Mouse (Mus musculus) spleen, postnatal 14 days (tissue): ENCODE results near the gene Creb3l2.

Experiments used
- DNase-seq, 2 experiments: peaks; one replicate each; pipeline ENCODE4 v3.0.0; 2021 to 2022; ENCODE audit warnings: low spot score in 2 of 2

Creb3l2 gene

DNA sequence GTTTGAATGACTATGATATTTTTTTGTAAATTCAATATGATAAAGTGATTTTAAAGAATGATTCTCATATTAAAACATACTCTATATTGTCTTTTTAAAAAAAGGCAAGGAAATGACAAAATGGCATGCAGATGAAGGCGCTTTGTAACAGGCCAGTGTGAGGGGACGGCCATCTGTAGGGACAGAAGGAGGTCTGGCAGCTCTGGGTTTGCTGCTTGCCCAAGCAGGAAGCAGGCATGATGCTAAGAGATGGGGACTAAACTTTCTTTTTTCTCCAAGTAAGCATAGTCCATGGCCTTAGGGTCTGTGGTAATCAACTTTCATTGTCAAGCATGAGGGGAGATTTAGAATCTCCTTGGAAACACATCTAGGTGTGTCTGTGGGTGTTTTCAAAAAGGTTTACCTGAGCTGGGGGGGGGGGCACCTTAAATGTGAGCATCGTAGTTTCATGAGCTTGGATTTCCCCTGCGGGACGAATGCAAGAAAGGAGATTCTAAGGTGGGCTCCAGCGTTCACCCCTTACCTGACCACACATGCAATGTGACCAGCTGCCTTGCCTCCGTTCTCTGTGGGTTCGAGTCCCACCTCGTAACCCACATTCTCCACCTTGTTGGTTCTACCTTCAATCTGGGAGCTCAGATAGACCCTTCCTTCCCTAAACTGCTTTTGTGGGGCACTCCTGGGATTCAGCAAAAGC is 115.9 kb downstream of the Creb3l2 start:
- DNase-seq = no peak

DNA sequence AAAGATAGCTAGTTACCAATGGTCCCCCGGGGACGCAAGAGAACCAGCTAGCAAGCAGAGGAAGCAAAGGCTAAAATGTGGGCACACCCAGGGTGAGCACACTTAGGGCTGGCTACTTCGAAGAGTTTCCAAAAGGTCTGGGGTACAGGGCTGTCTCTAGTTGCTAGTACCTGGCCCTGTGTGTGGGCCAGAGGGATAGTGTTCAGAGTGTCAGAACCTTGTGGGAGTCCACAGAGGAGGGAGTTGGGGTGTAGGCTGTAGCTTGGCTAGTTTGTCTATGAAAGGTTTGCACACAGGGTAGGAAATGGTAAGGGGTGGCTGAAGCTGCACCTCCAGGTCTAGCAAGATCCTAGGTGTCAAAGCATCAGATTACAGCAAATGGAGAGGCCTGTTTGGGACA is 116.9 kb downstream of the Creb3l2 start:
- DNase-seq = no peak

DNA sequence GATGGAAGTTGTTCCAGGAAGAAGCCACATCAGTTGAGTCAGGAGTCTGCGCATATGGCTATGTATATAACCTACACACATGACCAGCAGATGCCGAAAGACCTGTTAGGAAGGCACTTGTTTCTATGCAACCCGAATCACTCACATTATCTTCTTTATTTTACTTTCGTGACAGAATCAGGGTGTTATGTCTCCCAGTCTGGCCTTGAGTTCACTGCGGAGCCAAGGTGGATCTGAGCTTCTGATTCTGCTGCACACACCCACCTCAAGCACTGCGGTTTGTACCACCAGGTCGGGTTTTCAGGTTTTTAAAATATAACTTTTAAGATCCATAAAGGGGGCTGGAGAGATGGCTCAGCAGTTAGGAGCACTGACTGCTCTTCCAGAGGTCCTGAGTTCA is 119.3 kb downstream of the Creb3l2 start:
- DNase-seq = no peak

GRCm38 (mm10) chr6:37322088-37322487 is 119.9 kb downstream of the Creb3l2 start:
- no peak for DNase-seq

DNA sequence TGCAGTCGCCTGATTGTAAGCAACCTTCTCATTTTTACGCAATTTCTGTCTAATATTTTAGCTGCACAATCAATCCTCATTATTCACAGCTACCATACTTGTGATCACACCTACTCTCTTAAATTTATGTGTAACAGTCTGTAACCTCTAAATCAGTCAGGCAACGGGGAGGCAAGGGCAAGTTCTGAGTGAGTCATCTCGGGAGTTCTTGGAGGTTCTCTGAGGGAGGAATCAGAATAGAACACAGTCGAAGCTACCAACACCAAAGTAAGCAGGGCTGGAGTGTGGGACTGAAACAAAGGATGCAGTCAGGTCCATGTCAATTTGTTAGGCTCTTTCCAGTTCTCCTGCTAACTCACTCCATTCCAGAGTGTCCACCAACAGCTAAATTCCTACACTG is 124.0 kb downstream of the Creb3l2 start:
- no peak for DNase-seq

- no peak for DNase-seq
Observed at GRCm38 (mm10) chr6:37315440-37315839, 126.5 kb downstream of the Creb3l2 start.

GRCm38 (mm10) chr6:37310601-37311000 is 131.3 kb downstream of the Creb3l2 start:
- DNase-seq = no peak

- DNase-seq = no peak
Observed at GRCm38 (mm10) chr6:37306616-37307015, 135.3 kb downstream of the Creb3l2 start.

DNA sequence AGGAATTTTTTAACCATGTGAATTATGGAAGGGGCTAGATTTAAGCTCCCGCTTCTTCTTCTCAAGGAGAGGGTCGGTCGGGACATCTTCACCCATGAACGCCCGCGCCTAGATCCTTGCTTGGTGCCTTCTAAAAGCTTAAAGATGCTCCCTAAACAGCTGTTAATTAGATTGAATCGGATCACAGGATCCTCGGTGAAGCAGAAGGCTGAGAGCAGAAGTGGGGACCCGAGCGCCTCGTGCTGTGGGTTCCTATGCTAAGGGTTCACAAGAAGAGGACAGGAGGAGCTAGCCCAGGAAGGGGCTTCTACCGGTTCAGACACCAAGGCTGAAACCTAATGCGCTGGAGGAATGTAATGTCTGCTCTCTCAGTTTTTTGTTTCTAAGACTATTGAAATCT is 141.5 kb downstream of the Creb3l2 start:
- DNase-seq = no peak

- DNase-seq = no peak
Observed at GRCm38 (mm10) chr6:37299562-37300390, 142.2 kb downstream of the Creb3l2 start, which contains the start of gene Dgki. Dgki (minus strand) TSS chr6:37300184.

- DNase-seq = no peak
Observed at GRCm38 (mm10) chr6:37298982-37299381, 143.0 kb downstream of the Creb3l2 start.

- no peak for DNase-seq
Observed at GRCm38 (mm10) chr6:37297744-37298482, 144.0 kb downstream of the Creb3l2 start.

DNA sequence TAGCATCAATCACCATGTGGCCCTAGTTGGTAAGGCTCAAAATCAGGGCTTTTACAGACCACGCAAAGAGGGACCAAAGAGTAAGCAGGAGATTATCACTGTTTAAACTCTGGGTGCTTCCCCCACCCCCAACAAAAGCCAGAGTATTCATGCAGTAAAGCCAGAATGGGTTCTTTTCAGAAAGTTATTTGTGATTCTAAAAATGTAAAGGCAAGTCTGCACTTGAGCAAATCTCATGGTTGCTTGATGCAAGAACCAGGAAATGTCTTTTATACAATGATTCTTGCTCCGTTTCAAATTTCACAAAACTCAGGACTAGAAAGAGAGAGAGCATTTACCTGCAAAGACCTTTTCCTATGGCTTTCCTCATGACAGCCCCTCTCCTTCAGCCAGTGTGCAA is 149.9 kb downstream of the Creb3l2 start:
- DNase-seq = no peak

GRCm38 (mm10) chr6:37291171-37291570 is 150.8 kb downstream of the Creb3l2 start:
- no peak for DNase-seq

DNA sequence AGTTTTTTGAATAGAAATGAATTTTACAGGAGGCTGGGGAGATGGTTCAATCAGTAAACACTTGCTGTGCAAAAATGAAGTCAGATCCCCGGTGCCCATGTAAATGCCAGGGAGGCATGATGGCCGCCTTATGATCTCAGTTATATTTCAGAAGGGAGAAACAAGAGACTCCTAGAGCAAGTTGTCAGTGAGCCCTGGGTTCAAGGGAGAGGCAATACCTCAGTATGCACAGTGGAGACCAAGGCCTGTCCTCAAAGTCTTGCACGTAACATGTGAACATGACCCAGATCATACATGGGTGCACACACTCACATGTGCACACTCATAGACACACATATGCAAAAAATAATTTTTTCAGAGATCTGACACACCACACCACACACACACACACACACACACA is 151.3 kb downstream of the Creb3l2 start:
- no peak for DNase-seq

DNA sequence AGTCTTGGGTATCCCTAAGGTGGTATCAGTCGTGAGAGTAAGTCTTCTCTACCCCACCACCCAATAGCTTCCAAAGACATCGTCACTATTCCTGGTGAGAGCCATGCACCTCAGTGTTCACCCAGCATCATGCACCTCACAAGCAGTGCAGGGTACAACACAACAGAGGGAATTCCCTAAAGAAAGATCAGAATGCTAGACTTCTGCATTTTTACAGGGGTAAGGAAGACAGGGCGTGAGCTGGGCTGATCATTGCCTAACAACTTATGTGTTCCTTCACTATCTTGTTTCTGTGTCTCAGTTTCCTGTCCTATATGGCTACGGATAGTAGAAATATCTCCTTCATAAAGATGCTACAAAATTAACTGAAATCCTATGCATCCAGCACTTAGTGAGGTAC is 155.8 kb downstream of the Creb3l2 start:
- no peak for DNase-seq

DNA sequence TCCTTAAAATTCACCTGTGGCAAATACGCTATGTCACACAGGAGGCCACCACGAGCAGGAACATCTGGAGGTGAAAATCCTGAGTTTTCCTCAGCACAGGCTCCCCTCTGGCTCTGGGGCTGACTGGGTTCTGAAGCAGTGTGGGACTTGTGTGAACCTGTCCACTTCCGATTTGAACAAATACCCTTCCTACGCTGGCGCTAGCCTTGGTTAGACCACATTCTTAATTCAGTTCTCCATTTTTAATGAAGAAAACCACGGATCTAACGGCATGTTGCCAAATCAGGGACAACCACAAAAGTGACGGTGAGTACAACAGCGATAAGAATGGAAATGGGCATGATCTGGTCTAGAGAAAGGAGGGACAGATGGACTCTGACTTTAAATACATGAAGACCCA is 157.1 kb downstream of the Creb3l2 start:
- DNase-seq = no peak

DNA sequence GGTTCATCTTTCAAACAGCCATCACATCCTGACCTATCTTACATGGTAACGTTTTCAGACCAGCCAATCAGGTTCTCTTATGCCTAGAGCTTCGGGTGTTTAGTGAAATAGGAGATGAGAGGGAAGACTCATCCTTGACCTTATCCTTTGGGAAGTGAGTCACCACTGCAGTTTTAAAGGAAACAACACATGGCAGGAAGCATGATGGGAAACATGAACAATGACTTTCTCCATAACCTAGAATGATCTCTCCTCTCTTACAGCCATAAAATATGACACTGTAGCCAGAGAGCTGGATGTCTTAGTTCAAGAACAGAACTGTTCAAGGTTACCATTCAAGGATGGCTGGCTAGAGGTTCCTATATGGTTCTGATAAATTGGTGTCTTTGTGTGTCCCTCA is 158.6 kb downstream of the Creb3l2 start:
- DNase-seq = no peak

- no peak for DNase-seq
Observed at GRCm38 (mm10) chr6:37282659-37283058, 159.3 kb downstream of the Creb3l2 start.
